ENCODE assay signal across 25 mouse cellular contexts in the genomic region with DNA sequence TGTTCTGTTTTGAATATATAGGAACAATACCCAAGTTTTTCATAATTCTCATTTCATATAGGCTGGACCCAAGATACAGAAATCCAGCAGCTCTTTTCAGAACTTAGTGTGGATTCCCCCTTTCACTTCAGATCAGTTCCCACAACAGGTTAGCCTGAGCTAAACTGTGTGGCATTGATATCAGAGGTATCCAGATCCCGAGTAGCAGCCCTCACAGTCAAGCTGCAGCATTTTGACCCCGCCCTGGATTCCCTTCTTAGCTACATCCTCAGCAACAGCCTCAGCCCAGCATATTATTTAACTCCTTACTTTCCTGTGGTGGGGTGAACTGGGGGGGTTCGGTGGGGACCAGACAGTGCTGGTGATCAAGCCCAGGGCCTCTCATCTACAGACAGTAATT.
DNase-seq lines count a peak whose midpoint lies in the region; ATAC-seq lines count a peak whose summit lies in the region.
"Had no signal": no experiment of that assay in that cellular context is flagged by ENCODE, and none has a peak within 500 bp of the region (broad histone marks: within the 10 kb centered on the region; RNA-seq: fewer than 3 reads in every experiment).

No protein-coding gene starts in this region.

- 0 out of 2 replicates have a peak overlapping the region, but pooled peaks have one; percentile 21 for H3K9ac ChIP-seq in heart, embryonic 14.5 days (ENCODE audit: low read length)
- no peak overlapping the region for H3K9ac ChIP-seq in liver, embryonic 13.5 days
- H3K9ac ChIP-seq: embryonic facial prominence, embryonic 12.5 days; forebrain, embryonic 13.5 days; hindbrain, embryonic 12.5 days; kidney, embryonic 15.5 days; midbrain, embryonic 12.5 days had no signal

- no peak overlapping the region for H3K4me3 ChIP-seq in heart, embryonic 14.5 days (ENCODE audit: control insufficient read depth in 1 of 2, insufficient read depth in 1 of 2, low read depth in 1 of 2, low read length in 2 of 2)
- H3K4me3 ChIP-seq in liver, embryonic 13.5 days (replicated peaks), result no peak overlapping the region
- H3K4me3 ChIP-seq: embryonic facial prominence, embryonic 12.5 days; erythroblast, embryonic 14.5 days; forebrain, embryonic 13.5 days; gastrocnemius, adult 2 months; hindbrain, embryonic 12.5 days; kidney, embryonic 15.5 days; midbrain, embryonic 12.5 days had no signal

- peak overlapping the region; percentile 33 for H3K4me2 ChIP-seq in heart, embryonic 14.5 days (ENCODE audit: low read length)
- H3K4me2 ChIP-seq in liver, embryonic 13.5 days, result peak overlapping the region; percentile 30
- H3K4me2 ChIP-seq: embryonic facial prominence, embryonic 12.5 days; forebrain, embryonic 13.5 days; hindbrain, embryonic 12.5 days; kidney, embryonic 15.5 days; midbrain, embryonic 12.5 days had no signal

- H3K27me3 ChIP-seq in heart, embryonic 14.5 days (ENCODE audit: control insufficient read depth, insufficient read depth, low read length), result no peaks in the 10 kb centered on the region
- no peaks in the 10 kb centered on the region for H3K27me3 ChIP-seq in liver, embryonic 13.5 days
- H3K27me3 ChIP-seq: CH12.LX; embryonic facial prominence, embryonic 12.5 days; forebrain, embryonic 13.5 days; hindbrain, embryonic 12.5 days; kidney, embryonic 15.5 days; midbrain, embryonic 12.5 days had no signal

- no peak for DNase-seq in heart, postnatal 36 days
- DNase-seq in liver, embryonic 13.5 days, result peak; percentile 66
- no peak for DNase-seq in retina, embryonic 14.5 days (ENCODE audit: low spot score)
- no peak for DNase-seq in thymus, adult 18-20 months
- DNase-seq: adrenal gland, adult 2 months; B cell, adult 2 months; cerebellum, adult 2 months; cerebellum, postnatal 25 days; gastrocnemius, adult 2 months; kidney, adult 11 months; kidney, postnatal 4 days; right cerebral cortex, postnatal 14 days; thymus, postnatal 25 days had no signal

- no peaks in the 10 kb centered on the region for H3K9me3 ChIP-seq in heart, embryonic 14.5 days (ENCODE audit: control insufficient read depth, low read length)
- H3K9me3 ChIP-seq in liver, embryonic 13.5 days (replicated peaks), result no peaks in the 10 kb centered on the region
- H3K9me3 ChIP-seq: embryonic facial prominence, embryonic 12.5 days; forebrain, embryonic 13.5 days; G1E; hindbrain, embryonic 12.5 days; kidney, embryonic 15.5 days; midbrain, embryonic 12.5 days had no signal

- intact Hi-C loops in heart, postnatal 36 days (cut with DNase I), result no loop called here

- H3K36me3 ChIP-seq in heart, embryonic 14.5 days (ENCODE audit: control insufficient read depth, insufficient read depth, low read length), result no peaks in the 10 kb centered on the region
- no peaks in the 10 kb centered on the region for H3K36me3 ChIP-seq in liver, embryonic 13.5 days
- H3K36me3 ChIP-seq: embryonic facial prominence, embryonic 12.5 days; hindbrain, embryonic 12.5 days; kidney, embryonic 15.5 days; midbrain, embryonic 12.5 days had no signal

- H3K27ac ChIP-seq in heart, embryonic 14.5 days (replicated peaks in 1 of 2; ENCODE audit: control insufficient read depth in 1 of 2, insufficient read depth in 1 of 2, low read depth in 2 of 2, low read length in 2 of 2), result peak overlapping the region; percentile 35 to 62; a peak in 3 of 4 replicates
- peak overlapping the region; percentile 57 for H3K27ac ChIP-seq in liver, embryonic 13.5 days
- H3K27ac ChIP-seq: embryonic facial prominence, embryonic 12.5 days; gastrocnemius, adult 2 months; hindbrain, embryonic 12.5 days; kidney, embryonic 15.5 days; macrophage; midbrain, embryonic 12.5 days had no signal

- ATAC-seq in heart, embryonic 14.5 days (ENCODE audit: insufficient number of reproducible peaks, insufficient read depth, low FRiP score, low read depth), result no peak
- ATAC-seq in erythroblast, adult 5-6 weeks (replicated peaks; ENCODE audit: low FRiP score, poor library complexity, severe bottlenecking), result peak; percentile 53; the same call in 1 of the 2 replicates
- peak; percentile 89 for ATAC-seq in liver, embryonic 13.5 days (ENCODE audit: low read depth)
- ATAC-seq in megakaryocyte-erythroid progenitor cell, adult 5-6 weeks (replicated peaks; ENCODE audit: low FRiP score, low TSS enrichment, poor library complexity, severe bottlenecking), result peak; percentile 80
- ATAC-seq: forebrain, embryonic 13.5 days had no signal

- WGBS in heart, embryonic 14.5 days, result 28% methylated on average over 3 of the region's 3 CpGs
- 29% methylated on average over 3 of the region's 3 CpGs for WGBS in liver, embryonic 13.5 days (ENCODE audit: insufficient replicate concordance)

- H3K4me1 ChIP-seq in heart, embryonic 14.5 days (ENCODE audit: control insufficient read depth in 2 of 2, insufficient read depth in 2 of 2, low read length in 2 of 2), result peaks cover 5 to 19% of the 10 kb centered on the region in 2 experiments
- peaks cover 80% of the 10 kb centered on the region for H3K4me1 ChIP-seq in liver, embryonic 13.5 days (replicated peaks)
